Mouse (Mus musculus) ES-E14 (cell line): ENCODE measurements around the gene Cdk2ap1. TPM values are rescaled to one million over a fixed set of nuclear protein-coding genes. Genes with fewer than 3 reads are reported as not detected.
"Not testable (repeated sequence)": the region's sequence is repeated elsewhere in the genome, so short reads cannot be mapped to it uniquely, and the experiment has no call there.

Source experiments
- DNase-seq: peaks from one replicate; pipeline ENCODE4 v3.0.0-alpha.2; 2013; ENCODE audit warnings: low read depth, low spot score
- H3K27ac ChIP-seq: 2 replicates; pipeline ENCODE4 v1.5.1; 2012; ENCODE audit warnings: low read depth, mild to moderate bottlenecking, low read length, moderate library complexity, mixed read lengths; ENCODE audit not compliant: poor library complexity, insufficient read depth, severe bottlenecking
- H3K36me3 ChIP-seq: 2 replicates; pipeline ENCODE4 v1.6.1; 2012; ENCODE audit warnings: mild to moderate bottlenecking, low read length, moderate library complexity, mixed read lengths; ENCODE audit not compliant: control insufficient read depth, poor library complexity, insufficient read depth, severe bottlenecking
- H3K4me1 ChIP-seq, 2 experiments: fragments of 150-350 bp in 1 of 2; sonication (generic) in 1 of 2; 2 replicates each; pipeline ENCODE4 v1.6.1; 2012; ENCODE audit warnings: low read length in 2 of 2, mild to moderate bottlenecking in 1 of 2, mixed read lengths in 1 of 2; ENCODE audit not compliant: control insufficient read depth in 2 of 2, insufficient read depth in 2 of 2, poor library complexity in 1 of 2
- H3K4me3 ChIP-seq, 2 experiments: fragments of 150-350 bp in 1 of 2; sonication (generic) in 1 of 2; 2 replicates each; pipeline ENCODE4 v1.5.1; 2012; ENCODE audit warnings: low read length in 2 of 2, low read depth in 1 of 2, mild to moderate bottlenecking in 1 of 2, mixed read lengths in 1 of 2; ENCODE audit not compliant: insufficient read depth in 1 of 2, poor library complexity in 1 of 2, severe bottlenecking in 1 of 2
- H3K9ac ChIP-seq: 2 replicates; pipeline ENCODE4 v1.6.1; 2012; ENCODE audit warnings: low read depth, mild to moderate bottlenecking, low read length, mixed read lengths; ENCODE audit not compliant: poor library complexity, insufficient read depth, severe bottlenecking
- H3K9me3 ChIP-seq: fragments of 150-350 bp; sonication (generic); 2 replicates; pipeline ENCODE4 v1.6.1; 2012; ENCODE audit warnings: low read depth, mild to moderate bottlenecking, low read length; ENCODE audit not compliant: control insufficient read depth, insufficient read depth
- CHD2 ChIP-seq: IDR thresholded peaks from 2 replicates; pipeline ENCODE4 v1.6.1; 2014; ENCODE audit warnings: mild to moderate bottlenecking, low read depth, low read length, inconsistent platforms
- HCFC1 ChIP-seq: IDR thresholded peaks from 2 replicates; pipeline ENCODE4 v1.6.1; 2012; ENCODE audit warnings: low read length, inconsistent platforms, borderline replicate concordance; ENCODE audit not compliant: insufficient read depth
- MAFK ChIP-seq: IDR thresholded peaks from 2 replicates; pipeline ENCODE4 v1.6.1; 2014; ENCODE audit warnings: mild to moderate bottlenecking, low read depth, low read length, inconsistent platforms; ENCODE audit not compliant: insufficient read depth
- ZC3H11A ChIP-seq: IDR thresholded peaks from 2 replicates; pipeline ENCODE4 v1.6.1; 2012; ENCODE audit warnings: low read depth, mild to moderate bottlenecking, inconsistent platforms, low read length, borderline replicate concordance
- ZNF384 ChIP-seq: IDR thresholded peaks from 2 replicates; pipeline ENCODE4 v1.6.1; 2012; ENCODE audit warnings: low read depth, low read length, inconsistent platforms
- in situ Hi-C, 2 experiments: fragments of 600-800 bp; cut with MboI; formaldehyde crosslinking; loops; one replicate each; pipeline ENCODE4 v1.15.1; 2025; ENCODE audit warnings: low sequenced_read_pairs in 2 of 2, inconsistent platforms in 1 of 2; ENCODE audit not compliant: unreplicated experiment in 2 of 2
- total RNA-seq: library from RNA; depleted of rRNA; stranded (reverse); fragments of 300-350 nt; gene quantifications from 2 replicates; pipeline ENCODE4 v1.2.3, GENCODE M21; 2012

The Cdk2ap1 gene
- total RNA-seq, 1 experiment: 146 TPM

DNA sequence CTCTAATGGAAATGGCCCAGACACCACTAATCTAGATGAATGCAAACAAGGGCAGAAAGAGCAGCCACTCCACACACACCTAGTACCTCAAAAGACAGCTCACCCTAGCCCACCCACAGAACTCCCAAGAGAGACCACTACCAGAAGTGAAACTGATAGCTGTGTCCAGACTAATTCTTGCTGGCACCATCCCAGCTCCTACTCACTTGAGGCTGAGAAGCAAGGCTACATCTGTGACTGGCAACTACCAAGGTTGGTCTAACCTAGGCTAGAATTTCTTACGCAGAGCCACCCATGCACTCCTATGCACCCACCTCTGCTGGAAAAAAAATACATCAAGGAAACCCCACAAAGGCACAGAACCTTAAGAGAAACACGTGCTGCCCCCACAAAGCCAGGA is 12.5 kb downstream of the Cdk2ap1 start:
- no peak for DNase-seq
- Histone ChIP-seq H3K27ac (no peak overlapping the region), H3K4me3 (no peak overlapping the region), H3K4me1 (peaks cover 4 to 16% of the 10 kb centered on the region in 2 experiments; a peak in 2 of 4 replicates), H3K9ac (no peak overlapping the region), H3K36me3 (peaks cover 32% of the 10 kb centered on the region), H3K9me3 (no peaks in the 10 kb centered on the region)
- no peak for TF ChIP-seq HCFC1
- TF ChIP-seq ZNF384: no peak
- no peak for TF ChIP-seq CHD2
- TF ChIP-seq ZC3H11A: no peak
- no peak for TF ChIP-seq MAFK
- in situ Hi-C loops: no loop called here

DNA sequence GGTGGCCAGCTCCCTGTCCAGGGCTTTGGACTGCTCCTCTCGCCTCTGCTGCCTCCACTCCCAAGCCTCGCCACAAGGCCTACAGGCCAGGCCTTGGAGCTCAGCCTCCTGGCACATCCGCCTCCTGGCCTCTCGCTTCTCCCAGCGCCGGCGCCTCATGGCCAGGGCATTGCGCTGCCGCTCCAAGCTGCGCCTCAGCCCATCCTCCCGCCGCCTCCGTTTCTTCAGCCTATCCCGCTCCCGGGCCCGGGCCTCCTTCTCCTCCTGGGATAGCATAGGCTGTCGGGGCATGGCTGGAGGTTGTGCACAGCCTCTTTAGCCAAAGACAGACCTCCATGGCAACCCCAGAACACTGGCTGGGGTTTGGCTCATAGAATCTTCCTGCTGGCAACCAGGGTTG is 13.7 kb downstream of the Cdk2ap1 start:
- TF ChIP-seq ZNF384: no peak
- no peak for TF ChIP-seq CHD2
- TF ChIP-seq MAFK: no peak
- no peak for TF ChIP-seq ZC3H11A
- no peak for TF ChIP-seq HCFC1
- H3K4me1 ChIP-seq: peaks cover 4 to 16% of the 10 kb centered on the region in 2 experiments; a peak in 2 of 4 replicates
- DNase-seq: no peak
- H3K4me3 ChIP-seq: no peak overlapping the region
- peaks cover 37% of the 10 kb centered on the region for H3K36me3 ChIP-seq
- H3K27ac ChIP-seq: no peak overlapping the region
- no peak overlapping the region for H3K9ac ChIP-seq
- no peaks in the 10 kb centered on the region for H3K9me3 ChIP-seq
- in situ Hi-C loops: no loop called here

DNA sequence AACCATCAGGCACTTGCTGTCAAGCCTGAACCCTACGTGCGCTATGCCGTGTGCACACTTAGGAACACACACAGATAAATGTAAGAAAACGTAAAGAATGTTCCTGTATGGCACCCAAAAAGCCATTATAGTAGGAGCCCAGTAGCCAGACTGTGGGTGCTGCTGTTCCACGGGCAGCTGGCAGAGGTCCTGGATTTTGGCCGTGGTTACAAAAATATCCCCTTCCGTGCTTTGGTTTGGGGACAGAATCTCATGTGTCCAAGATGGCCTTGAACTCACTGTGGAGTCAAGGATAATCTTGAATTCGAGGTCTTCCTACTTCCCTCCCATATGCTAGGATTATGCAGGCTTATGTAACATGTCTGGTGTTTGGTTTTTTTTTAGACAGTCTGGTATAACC is 20.0 kb downstream of the Cdk2ap1 start:
- DNase-seq: no peak
- H3K27ac ChIP-seq: no peak overlapping the region

DNA sequence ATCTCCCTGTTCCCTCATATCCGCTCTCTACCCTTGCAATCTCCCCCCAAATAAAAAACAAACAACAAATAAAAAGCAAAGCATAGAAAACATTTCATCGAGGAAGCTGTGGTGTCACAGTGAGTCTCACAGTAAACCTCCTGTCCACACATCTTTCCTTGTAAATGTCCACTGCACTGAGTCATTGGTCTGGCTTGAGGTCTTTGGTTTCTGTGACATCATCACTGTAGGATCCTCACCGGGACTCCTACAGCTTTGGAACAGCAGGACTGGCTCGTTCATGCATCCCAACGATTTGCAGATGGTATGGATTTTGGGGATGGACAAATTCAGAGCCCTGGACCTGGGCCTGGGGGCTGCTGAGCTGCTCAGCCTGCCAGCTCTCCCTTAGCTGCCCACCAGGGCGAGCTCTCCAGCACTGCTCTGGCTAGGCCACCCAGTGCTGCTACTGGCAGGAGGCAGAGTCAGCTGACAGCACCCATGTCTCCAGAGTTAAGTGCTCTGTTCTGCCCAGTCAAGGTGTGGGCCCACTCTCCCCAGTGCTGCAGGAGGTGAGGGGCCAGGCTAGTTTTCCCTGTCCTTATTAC is 21.0 kb downstream of the Cdk2ap1 start:
- H3K27ac ChIP-seq, DNase-seq, H3K9ac ChIP-seq, H3K9me3 ChIP-seq, H3K4me3 ChIP-seq, H3K4me1 ChIP-seq, in situ Hi-C loops: not testable (repeated sequence)
- peaks cover 13% of the 10 kb centered on the region for H3K36me3 ChIP-seq

More for the DNA sequence above, 20.0 kb downstream of the Cdk2ap1 start:
- Histone ChIP-seq H3K36me3 (peaks cover 15% of the 10 kb centered on the region), H3K4me3 (no peak overlapping the region), H3K4me1 (0 out of 4 replicates have a peak, but pooled peaks cover 0 to 4% of the 10 kb centered on the region in 2 experiments), H3K9ac (no peak overlapping the region), H3K9me3 (no peaks in the 10 kb centered on the region)
- in situ Hi-C loops: no loop called here
- no peak for TF ChIP-seq MAFK
- no peak for TF ChIP-seq CHD2
- TF ChIP-seq ZC3H11A: no peak
- TF ChIP-seq ZNF384: no peak
- no peak for TF ChIP-seq HCFC1

DNA sequence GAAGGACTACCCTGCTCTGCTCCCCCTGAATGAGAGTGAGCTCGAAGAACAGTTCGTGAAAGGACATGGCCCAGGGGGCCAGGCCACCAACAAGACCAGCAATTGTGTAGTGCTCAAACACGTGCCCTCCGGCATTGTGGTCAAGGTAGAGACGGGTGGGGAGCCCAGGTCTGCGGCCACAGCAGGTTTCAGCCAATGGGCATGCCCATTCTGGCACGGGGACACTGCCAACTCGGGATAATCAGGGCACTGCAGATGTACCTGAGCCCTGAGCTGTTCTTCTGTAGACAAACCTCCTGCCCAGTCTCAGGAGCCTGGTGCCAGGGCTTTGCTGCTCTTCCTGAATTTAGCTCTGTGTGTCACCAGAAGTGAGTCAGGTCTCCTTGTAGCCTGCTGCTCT is 24.1 kb downstream of the Cdk2ap1 start:
- Histone ChIP-seq H3K4me1 (0 out of 4 replicates have a peak, but pooled peaks cover 0 to 7% of the 10 kb centered on the region in 2 experiments), H3K9ac (no peak overlapping the region), H3K4me3 (no peak overlapping the region), H3K27ac (no peak overlapping the region), H3K36me3 (no peaks in the 10 kb centered on the region), H3K9me3 (no peaks in the 10 kb centered on the region)
- in situ Hi-C loops: no loop called here
- no peak for DNase-seq
- no peak for TF ChIP-seq ZC3H11A
- TF ChIP-seq ZNF384: no peak
- no peak for TF ChIP-seq MAFK
